Mouse (Mus musculus): Measurements from ENCODE around the gene Spa17. TPM values are rescaled to one million over a fixed set of nuclear protein-coding genes. Genes with fewer than 3 reads are reported as not detected.
A peak's percentile ranks its signal among the peaks of the same experiment; 100 is the strongest.

The Spa17 gene
- polyA plus RNA-seq, 1 experiment from 2014 or later = 1.5 TPM

DNA sequence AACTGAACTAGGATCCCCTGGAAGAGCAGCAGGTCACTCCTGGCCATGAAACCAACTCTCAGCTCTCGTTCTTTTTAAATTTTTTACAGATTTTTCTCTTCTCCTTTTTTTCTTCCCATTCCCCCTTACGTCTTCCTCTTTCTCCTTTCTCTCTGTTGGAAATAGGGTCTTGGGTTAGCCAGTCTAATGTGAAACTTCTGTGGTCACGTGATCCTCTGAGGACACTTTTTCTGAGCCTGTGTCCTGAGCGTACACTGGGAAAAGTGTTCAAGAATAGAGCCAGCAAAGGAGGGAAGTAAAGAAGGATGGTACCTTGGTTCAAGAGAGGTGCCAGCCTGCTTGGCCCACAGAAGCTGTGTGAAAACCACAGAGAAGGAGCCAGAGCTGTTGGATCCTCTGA, 23.1 kb downstream of the Spa17 start:
- no peak overlapping the region for H3K27ac ChIP-seq (replicated peaks)
- WGBS (ENCODE audit: insufficient replicate concordance) = 68% methylated on average over 4 of the region's 4 CpGs
- H3K4me1 ChIP-seq (replicated peaks) = peaks cover 6% of the 10 kb centered on the region
- H3K27me3 ChIP-seq = no peaks in the 10 kb centered on the region
- H3K4me3 ChIP-seq (replicated peaks) = no peak overlapping the region
- no peak overlapping the region for H3K9ac ChIP-seq
- H3K36me3 ChIP-seq (replicated peaks) = no peaks in the 10 kb centered on the region
- H3K4me2 ChIP-seq = no peak overlapping the region
- no peak for ATAC-seq (ENCODE audit: insufficient read depth)
- no peaks in the 10 kb centered on the region for H3K9me3 ChIP-seq (replicated peaks)

DNA sequence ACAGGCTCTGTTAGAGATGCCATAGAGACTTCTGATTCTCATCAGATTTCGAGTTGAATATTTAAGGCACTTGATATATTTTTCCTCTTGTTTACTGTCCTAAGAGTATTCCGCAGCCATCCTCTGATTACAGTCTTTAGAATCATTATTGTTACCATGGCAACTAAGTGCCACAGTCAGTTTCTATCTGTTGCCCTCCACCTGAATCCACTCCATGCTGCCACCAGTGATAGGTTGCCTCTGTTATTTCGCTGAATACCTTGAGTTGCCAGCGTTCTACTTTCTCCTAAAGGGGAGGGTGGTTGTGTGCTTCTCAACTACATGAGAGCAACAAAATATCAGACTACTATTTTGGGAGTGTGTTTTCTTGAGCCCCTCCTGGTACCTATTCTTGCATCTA, 26.8 kb downstream of the Spa17 start:
- Histone ChIP-seq H3K4me1 (replicated peaks) (no peaks in the 10 kb centered on the region), H3K27ac (replicated peaks) (no peak overlapping the region), H3K4me3 (replicated peaks) (no peak overlapping the region), H3K27me3 (no peaks in the 10 kb centered on the region), H3K4me2 (no peak overlapping the region), H3K36me3 (replicated peaks) (no peaks in the 10 kb centered on the region), H3K9me3 (replicated peaks) (no peaks in the 10 kb centered on the region), H3K9ac (no peak overlapping the region)
- no peak for ATAC-seq (ENCODE audit: insufficient read depth)
- WGBS (ENCODE audit: insufficient replicate concordance) = 60% methylated on average over 4 of the region's 4 CpGs

DNA sequence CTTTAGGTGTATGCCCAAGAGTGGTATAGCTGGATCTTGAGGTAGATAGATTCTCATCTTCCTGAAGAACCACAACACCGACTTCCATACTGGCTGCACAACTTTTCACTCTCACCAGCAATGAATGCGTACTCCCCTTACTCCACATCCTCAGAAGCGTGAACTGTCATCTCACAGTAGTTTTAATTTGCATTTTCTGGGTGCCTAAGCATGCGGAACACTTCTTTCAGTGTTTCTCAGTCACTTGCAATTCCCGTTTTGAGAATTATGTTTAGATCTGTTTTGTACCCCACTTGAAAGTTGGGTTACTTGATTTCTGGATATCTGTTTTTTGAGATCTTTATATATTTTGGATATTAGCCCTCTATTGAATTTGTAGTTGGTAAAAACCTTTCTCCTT, 29.9 kb downstream of the Spa17 start:
- H3K27ac ChIP-seq (replicated peaks) = no peak overlapping the region
- H3K4me3 ChIP-seq (replicated peaks) = no peak overlapping the region
- 67% methylated on average over 5 of the region's 5 CpGs for WGBS (ENCODE audit: insufficient replicate concordance)
- no peak overlapping the region for H3K4me2 ChIP-seq
- no peaks in the 10 kb centered on the region for H3K9me3 ChIP-seq (replicated peaks)
- H3K27me3 ChIP-seq = no peaks in the 10 kb centered on the region
- no peaks in the 10 kb centered on the region for H3K4me1 ChIP-seq (replicated peaks)
- H3K36me3 ChIP-seq (replicated peaks) = no peaks in the 10 kb centered on the region
- H3K9ac ChIP-seq = no peak overlapping the region
- no peak for ATAC-seq (ENCODE audit: insufficient read depth)

DNA sequence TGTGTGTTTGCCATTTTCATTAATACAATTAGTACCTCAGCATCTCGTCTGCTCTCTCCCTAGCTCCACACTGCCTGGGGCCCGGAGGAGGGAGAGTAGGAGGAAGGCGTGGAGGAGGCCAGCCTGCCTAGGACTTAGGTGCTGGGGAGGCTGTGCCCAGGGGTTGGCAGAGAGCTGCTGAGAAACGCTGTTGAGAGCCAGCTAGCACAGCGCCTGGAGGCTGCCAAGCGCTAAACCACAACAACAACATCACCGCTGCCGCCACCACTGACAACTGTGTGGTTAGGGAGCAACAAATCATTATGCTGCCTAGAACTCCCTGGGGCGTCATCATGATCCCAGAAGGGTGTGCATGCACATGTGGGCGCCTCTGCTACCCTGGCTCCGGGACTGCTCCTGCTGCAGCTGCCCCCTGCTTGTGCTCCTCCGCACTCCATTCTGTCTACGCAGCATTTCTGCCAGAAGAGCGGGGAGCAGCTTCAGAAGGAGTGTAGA, 37.0 kb downstream of the Spa17 start:
- no peak for ATAC-seq (ENCODE audit: insufficient read depth)
- H3K4me3 ChIP-seq (replicated peaks) = no peak overlapping the region
- WGBS (ENCODE audit: insufficient replicate concordance) = 19% methylated on average over 14 of the region's 14 CpGs
- H3K27me3 ChIP-seq = no peaks in the 10 kb centered on the region
- H3K4me2 ChIP-seq = peak overlapping the region; percentile 1; the same call in 1 of the 2 replicates
- H3K4me1 ChIP-seq (replicated peaks) = peaks cover 7% of the 10 kb centered on the region
- no peaks in the 10 kb centered on the region for H3K36me3 ChIP-seq (replicated peaks)
- no peak overlapping the region for H3K9ac ChIP-seq
- no peaks in the 10 kb centered on the region for H3K9me3 ChIP-seq (replicated peaks)
- H3K27ac ChIP-seq (replicated peaks) = no peak overlapping the region

DNA sequence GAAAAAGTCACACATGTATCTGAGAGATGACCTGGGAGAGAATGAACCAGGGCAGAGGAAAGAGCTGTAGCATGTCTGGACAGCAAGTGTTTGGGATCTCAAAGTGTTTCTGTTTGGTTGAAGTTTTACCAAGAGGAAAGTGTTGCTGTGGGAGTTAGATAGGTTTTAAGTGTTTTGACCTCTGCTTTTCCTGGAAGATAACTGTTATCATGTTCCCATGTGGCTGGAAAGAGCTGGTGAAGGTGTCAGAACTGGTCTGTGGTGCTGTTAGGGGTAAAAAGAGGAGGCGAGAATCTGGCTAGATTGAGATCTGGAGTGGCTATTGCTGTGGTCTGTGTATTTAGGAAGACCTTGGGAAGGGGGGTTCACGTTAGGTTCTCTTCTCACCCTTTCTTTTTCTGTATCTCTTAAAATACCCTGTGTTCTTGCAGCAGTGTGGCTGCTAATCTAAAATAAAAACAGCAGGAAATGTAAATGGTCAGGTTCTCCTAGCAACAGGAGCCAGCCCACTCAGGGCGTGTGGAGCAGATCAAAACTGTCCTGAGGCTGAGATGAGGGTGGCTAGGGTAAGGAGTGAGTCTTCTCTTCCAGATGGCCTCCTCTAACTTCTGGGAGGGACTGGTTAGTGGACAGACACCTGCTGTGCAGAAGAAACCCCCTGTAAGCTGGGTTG, 41.2 kb downstream of the Spa17 start:
- Histone ChIP-seq H3K4me2 (no peak overlapping the region), H3K27me3 (no peaks in the 10 kb centered on the region), H3K4me3 (replicated peaks) (no peak overlapping the region), H3K36me3 (replicated peaks) (no peaks in the 10 kb centered on the region), H3K9ac (no peak overlapping the region), H3K4me1 (replicated peaks) (peaks cover 40% of the 10 kb centered on the region), H3K9me3 (replicated peaks) (no peaks in the 10 kb centered on the region), H3K27ac (replicated peaks) (no peak overlapping the region)
- WGBS (ENCODE audit: insufficient replicate concordance) = 6% methylated on average over 3 of the region's 3 CpGs
- 0 out of 2 replicates have a peak, but pooled peaks have one; percentile 23 for ATAC-seq (ENCODE audit: insufficient read depth)

DNA sequence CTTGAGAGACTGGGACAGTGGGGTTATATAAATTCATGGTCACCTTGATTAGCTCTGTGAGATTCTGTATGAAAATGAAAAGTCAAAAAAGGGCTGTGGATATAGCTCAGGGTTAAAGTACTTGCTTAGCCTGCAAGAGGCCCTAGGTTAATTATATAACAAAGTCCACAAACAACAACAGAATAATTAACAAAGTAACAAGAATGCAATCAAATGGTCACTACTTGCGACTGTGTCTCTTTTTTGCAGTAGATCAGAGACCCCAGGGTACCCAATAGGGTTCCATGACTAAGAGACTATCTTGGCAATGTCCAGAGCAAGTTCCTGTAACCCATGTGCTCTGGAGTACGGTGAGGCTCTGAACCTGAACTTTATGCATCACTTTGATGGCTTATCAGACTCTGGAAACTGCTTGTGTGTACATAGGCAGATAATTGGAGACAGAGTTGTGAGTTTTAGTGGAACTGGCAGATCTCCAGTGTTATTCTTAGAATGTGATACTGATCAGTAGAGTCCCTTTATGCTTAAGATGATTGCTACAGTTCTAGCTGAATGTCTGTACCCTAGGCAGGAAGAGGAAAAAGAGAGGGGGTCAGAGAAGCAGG, 44.2 kb downstream of the Spa17 start:
- ATAC-seq (ENCODE audit: insufficient read depth) = peak; percentile 48
- H3K4me2 ChIP-seq = no peak overlapping the region
- no peak overlapping the region for H3K4me3 ChIP-seq (replicated peaks)
- peaks cover 52% of the 10 kb centered on the region for H3K4me1 ChIP-seq (replicated peaks)
- H3K9me3 ChIP-seq (replicated peaks) = no peaks in the 10 kb centered on the region
- H3K36me3 ChIP-seq (replicated peaks) = no peaks in the 10 kb centered on the region
- H3K9ac ChIP-seq = no peak overlapping the region
- no peak overlapping the region for H3K27ac ChIP-seq (replicated peaks)
- WGBS (ENCODE audit: insufficient replicate concordance) = 41% methylated on average over 2 of the region's 2 CpGs
- no peaks in the 10 kb centered on the region for H3K27me3 ChIP-seq

DNA sequence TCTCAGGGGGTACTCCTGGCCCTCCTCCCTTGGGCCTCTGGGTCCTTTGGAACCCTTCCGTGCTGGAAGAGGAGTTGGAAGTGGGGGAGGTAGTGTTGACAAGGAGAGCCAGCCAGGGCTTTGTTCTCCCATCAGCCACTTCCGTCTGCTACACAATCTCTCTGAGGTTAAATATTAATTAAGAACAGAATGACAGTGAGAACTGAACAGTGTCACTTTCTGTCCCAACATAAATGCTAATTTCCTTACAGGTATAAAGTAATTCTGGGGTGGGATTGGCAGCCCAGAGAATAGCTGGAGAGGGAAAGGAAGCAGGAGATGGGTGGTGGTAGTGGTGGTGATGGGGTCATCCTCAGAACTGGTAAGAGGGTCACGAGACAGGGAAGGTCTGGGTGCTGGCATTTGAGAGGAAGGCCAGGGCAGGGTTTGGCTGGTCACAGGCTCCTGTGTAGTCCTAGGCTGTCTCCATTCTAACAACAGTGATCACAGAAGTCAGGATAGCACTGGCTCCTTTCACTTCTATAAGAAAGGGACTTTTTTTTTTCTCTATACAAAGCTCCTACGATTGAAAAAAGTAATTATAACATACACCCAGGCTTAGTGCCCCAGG, 44.8 kb downstream of the Spa17 start:
- no peak overlapping the region for H3K27ac ChIP-seq (replicated peaks)
- ATAC-seq (ENCODE audit: insufficient read depth) = no peak
- H3K9ac ChIP-seq = no peak overlapping the region
- peak overlapping the region; percentile 51 for H3K4me2 ChIP-seq
- H3K4me1 ChIP-seq (replicated peaks) = peaks cover 58% of the 10 kb centered on the region
- no peaks in the 10 kb centered on the region for H3K9me3 ChIP-seq (replicated peaks)
- no peak overlapping the region for H3K4me3 ChIP-seq (replicated peaks)
- 31% methylated on average over 4 of the region's 4 CpGs for WGBS (ENCODE audit: insufficient replicate concordance)
- H3K27me3 ChIP-seq = no peaks in the 10 kb centered on the region
- no peaks in the 10 kb centered on the region for H3K36me3 ChIP-seq (replicated peaks)

DNA sequence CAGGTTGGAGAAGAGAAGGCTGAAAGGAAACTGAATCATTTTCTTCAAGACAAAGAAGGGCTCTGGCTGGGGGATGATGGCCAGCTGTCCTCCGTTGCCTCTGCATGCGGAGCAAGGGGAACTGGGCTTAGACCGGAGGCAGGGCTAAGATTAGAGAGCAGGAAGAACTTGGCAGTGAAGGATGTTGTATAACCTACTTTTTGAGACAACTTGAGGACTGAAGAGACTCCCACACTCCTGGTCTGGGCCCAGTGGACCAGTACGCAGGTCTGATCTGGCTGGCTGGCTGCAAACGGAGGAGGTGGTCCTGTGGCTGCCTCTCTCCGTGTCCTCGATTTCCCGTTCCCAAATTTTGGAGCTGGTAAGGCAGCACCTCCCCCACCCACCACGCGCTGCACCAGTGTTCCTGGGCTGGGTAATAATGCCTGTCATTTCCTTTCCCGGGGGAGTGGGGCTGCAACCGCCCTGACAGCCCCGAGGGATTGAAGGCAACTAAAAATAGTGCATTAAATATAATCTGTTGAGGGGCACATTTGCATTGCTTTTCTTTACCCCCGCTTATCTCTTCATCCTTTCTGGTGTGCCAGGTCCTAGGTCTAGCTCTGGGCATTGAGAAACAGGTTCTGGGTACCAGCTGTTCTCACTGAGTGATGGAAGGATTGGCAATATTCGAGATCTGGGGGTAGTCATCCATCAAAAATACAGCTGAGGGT, 45.5 kb downstream of the Spa17 start:
- no peaks in the 10 kb centered on the region for H3K27me3 ChIP-seq
- H3K4me2 ChIP-seq = peak overlapping the region; percentile 51
- H3K9me3 ChIP-seq (replicated peaks) = no peaks in the 10 kb centered on the region
- no peak; the same call in 1 of the 2 replicates for ATAC-seq (ENCODE audit: insufficient read depth)
- H3K4me1 ChIP-seq (replicated peaks) = peaks cover 61% of the 10 kb centered on the region
- H3K36me3 ChIP-seq (replicated peaks) = no peaks in the 10 kb centered on the region
- WGBS (ENCODE audit: insufficient replicate concordance) = 7% methylated on average over 15 of the region's 15 CpGs
- no peak overlapping the region; the same call in 1 of the 2 replicates for H3K9ac ChIP-seq
- peak overlapping the region; percentile 15; the same call in 1 of the 2 replicates for H3K27ac ChIP-seq (replicated peaks)
- H3K4me3 ChIP-seq (replicated peaks) = no peak overlapping the region

DNA sequence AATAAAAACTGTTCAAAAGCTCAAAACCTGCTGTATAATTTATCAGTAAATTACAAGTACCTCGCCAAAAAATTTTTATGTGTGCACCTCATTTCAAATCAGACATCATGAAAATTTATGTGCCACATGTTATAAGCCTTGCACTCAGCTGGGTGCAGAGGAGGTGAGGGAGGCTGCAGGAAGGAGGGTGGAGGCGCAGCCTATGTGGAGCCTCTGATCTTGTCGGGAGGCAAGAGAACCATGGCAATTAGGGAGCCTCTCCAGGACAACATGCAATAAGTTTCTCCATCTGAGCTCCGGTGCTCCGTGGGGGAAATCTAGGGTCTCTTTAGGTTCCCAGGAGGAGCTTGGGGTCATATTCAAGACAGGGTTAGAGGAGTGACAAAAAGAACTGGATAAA, 46.1 kb downstream of the Spa17 start:
- peaks cover 58% of the 10 kb centered on the region for H3K4me1 ChIP-seq (replicated peaks)
- ATAC-seq (ENCODE audit: insufficient read depth) = peak; percentile 60
- H3K27me3 ChIP-seq = no peaks in the 10 kb centered on the region
- no peak overlapping the region for H3K4me3 ChIP-seq (replicated peaks)
- H3K27ac ChIP-seq (replicated peaks) = no peak overlapping the region
- H3K4me2 ChIP-seq = peak overlapping the region; percentile 51
- H3K9ac ChIP-seq = no peak overlapping the region
- no peaks in the 10 kb centered on the region for H3K9me3 ChIP-seq (replicated peaks)
- H3K36me3 ChIP-seq (replicated peaks) = no peaks in the 10 kb centered on the region
- 16% methylated on average over 5 of the region's 5 CpGs for WGBS (ENCODE audit: insufficient replicate concordance)

DNA sequence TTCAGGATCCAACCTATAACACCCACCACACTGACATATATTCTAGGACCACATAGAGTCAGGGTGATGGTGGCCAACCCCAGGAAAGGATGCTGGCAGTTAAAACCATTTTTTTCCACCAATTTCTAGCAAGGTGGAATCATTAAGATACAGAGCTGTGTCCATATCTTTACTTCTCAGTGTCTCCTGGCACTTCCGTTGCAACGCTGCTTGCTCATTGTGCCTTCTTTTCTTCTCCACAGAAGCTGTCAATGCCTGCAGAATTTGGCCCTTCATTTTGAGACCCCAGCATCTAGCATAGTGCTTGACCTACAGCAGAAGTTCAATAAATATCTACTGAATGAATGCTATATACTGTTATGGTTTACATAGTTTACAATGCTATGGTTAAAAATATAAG, 46.5 kb downstream of the Spa17 start:
- no peak overlapping the region for H3K9ac ChIP-seq
- no peak overlapping the region; the same call in 1 of the 2 replicates for H3K4me2 ChIP-seq
- H3K4me3 ChIP-seq (replicated peaks) = no peak overlapping the region
- H3K27me3 ChIP-seq = no peaks in the 10 kb centered on the region
- H3K27ac ChIP-seq (replicated peaks) = no peak overlapping the region
- H3K36me3 ChIP-seq (replicated peaks) = no peaks in the 10 kb centered on the region
- 0 out of 2 replicates have a peak, but pooled peaks have one; percentile 23 for ATAC-seq (ENCODE audit: insufficient read depth)
- peaks cover 55% of the 10 kb centered on the region for H3K4me1 ChIP-seq (replicated peaks)
- 34% methylated on average over 2 of the region's 2 CpGs for WGBS (ENCODE audit: insufficient replicate concordance)
- no peaks in the 10 kb centered on the region for H3K9me3 ChIP-seq (replicated peaks)

DNA sequence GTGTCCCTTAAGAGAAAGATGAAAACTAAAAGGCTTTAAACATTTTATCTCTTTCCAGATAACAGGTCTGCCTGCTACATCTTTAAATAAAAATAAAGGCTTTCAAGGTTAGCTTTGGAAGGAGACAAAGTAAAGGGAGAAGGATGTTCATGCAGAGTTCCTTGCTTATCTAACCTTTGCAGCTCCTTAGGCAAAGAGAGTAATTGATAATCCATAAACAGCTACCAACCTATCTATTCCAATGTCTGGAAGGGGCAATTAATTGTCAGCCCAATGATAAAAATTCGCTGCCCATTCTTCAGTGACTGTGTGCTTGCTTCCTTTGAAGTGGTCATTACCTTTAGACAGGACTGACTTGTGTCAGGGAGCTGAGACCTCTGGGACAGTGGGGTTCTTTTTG, 49.7 kb downstream of the Spa17 start:
- H3K9me3 ChIP-seq (replicated peaks) = no peaks in the 10 kb centered on the region
- H3K4me3 ChIP-seq (replicated peaks) = no peak overlapping the region
- WGBS (ENCODE audit: insufficient replicate concordance) = 12% methylated on average over 1 of the region's 1 CpGs
- no peak overlapping the region for H3K4me2 ChIP-seq
- no peak overlapping the region for H3K27ac ChIP-seq (replicated peaks)
- H3K9ac ChIP-seq = no peak overlapping the region
- H3K27me3 ChIP-seq = no peaks in the 10 kb centered on the region
- peaks cover 36% of the 10 kb centered on the region for H3K4me1 ChIP-seq (replicated peaks)
- no peaks in the 10 kb centered on the region for H3K36me3 ChIP-seq (replicated peaks)
- ATAC-seq (ENCODE audit: insufficient read depth) = peak; percentile 32; the same call in 1 of the 2 replicates
